Mouse (Mus musculus): ENCODE results near the gene Kif6.

Kif6 gene

DNA sequence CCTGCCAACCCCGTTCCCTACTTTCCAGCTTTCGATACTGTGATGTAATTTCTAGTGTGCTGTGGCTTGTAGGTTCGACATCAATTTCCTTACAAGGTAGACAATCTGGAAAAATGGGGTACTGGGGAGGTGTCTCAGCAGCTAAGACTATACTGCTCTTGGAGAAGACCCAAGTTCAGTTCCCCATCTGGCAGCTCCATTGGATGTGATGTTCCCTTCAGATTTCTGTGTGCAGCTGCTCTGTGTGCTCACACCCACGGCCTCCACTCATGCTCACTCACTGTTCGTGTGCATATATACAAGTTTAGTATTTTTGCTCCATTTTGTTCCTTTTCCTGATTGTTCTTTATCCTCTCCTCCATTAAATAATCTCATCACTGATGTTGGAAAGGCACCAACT is 51.8 kb downstream of the Kif6 start:
- DNase-seq (ENCODE audit: low spot score in 2 of 2): no peak

DNA sequence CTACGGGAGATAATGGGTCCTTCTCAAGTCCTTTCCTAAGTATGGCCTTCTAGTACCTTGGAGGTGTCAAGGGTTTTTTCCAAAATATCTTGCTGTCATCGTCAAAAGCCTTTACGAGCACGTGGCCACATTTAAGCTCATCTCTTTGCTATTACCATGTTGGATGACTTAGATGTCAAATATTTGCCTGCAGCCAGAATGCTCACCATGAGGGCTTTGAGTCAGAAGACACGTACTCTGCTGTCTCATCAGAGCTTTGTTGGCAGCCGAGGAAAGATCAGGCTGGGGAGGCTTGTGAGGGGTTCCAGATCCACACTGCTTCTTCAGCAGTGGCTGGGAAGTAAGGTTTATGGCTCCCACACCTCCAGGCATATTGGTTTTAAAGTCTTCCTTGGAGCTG is 53.4 kb downstream of the Kif6 start:
- no peak for DNase-seq (ENCODE audit: low spot score in 2 of 2)

DNA sequence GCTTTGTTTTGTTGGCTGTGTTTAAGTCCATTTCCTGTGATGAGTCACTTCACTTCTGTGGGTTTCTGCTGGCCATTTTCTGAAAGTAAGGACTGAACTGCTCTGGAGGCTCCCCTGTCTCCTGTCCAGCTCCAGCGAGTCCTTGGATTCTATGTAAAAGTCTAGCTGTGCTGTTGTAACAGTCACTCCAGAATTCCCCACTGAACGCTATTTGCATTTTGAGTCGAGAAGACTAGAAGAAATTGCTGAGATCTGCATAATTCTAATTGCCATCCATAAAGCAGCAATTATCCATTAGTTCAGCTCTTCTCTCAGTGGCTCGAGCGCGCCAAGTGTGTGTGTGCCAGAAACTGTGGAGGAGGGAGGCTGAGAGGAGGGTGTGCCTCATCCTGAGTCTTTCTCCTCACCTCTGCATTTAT is 57.0 kb downstream of the Kif6 start:
- DNase-seq (ENCODE audit: low spot score in 2 of 2): no peak

DNA sequence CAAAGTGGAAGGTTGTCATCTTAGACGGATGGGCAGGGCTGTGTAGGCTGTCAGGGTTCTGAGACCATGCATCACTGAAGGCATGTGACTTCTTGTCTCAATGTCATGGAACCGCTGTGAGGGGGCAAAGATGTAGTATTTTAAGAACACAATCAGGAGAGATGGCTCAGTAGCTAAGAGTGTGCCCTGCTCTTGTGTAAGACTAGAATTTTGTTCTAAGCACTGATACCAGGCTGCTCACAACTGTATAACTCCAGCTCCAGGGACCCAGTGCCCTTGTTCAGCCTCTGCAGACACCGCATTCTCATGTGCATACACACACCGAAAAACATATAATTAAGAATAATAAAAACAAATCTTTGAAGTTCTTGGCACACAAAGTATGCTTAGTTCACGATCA is 57.5 kb downstream of the Kif6 start:
- DNase-seq (ENCODE audit: low spot score in 2 of 2): no peak

DNA sequence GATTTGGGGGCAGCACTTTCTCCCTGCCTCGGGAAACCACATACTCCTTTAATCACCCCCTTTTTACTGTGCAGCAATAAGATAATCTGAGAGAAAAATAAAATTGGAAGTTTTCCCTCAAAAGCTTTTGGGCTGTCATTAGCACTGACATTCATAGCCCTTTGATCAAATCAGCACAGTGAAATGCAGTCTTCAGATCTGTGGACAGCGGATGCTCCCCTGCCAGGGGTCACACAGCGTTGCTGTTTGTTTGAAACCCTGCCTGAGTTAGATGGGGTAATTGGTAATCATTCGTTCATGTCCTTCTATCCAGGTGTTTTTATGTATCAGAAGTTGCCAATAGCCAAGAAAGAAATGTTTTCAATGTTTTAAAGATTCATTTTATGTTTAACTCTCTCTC is 60.7 kb downstream of the Kif6 start:
- DNase-seq (ENCODE audit: low spot score in 2 of 2): no peak

DNA sequence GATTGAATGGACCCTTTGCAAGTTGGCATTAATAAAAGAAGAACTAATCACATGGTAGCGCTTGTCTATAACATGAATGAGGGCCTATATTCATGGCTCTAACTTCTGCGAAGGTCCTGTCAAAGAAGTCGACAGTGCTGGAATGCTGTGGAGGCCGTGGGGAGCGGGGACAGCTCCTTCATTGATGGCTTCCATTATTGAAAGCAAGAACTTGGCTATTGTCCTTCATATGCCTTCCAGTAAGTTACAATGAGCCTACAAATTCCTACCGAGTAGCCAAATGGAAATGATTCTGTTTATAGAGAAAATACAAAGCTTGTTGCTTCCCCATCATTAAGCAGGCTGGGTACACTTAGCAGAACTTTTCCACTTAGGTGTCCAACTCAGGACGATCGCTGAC is 66.5 kb downstream of the Kif6 start:
- DNase-seq (ENCODE audit: low spot score in 2 of 2): no peak

DNA sequence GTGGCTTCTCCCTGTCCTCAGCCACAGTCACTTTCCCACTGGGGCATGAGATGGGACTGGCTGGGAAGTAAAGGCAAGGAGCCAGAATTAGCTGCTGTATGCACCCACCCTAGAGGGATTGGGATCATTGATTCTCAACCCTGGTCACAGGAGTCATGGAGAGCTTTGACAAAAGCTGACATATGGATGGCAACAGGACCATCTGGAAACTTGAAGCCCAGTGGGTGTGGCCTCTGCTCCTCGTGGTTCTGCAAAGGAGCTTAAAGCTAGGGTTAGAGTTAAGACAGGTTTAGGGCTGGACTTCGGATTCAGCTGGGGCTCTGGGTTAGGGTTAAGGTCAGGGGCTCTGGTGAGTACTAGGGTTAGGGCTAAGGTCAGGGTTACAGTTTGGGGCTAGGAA is 69.2 kb downstream of the Kif6 start:
- no peak for DNase-seq (ENCODE audit: low spot score in 2 of 2)

DNA sequence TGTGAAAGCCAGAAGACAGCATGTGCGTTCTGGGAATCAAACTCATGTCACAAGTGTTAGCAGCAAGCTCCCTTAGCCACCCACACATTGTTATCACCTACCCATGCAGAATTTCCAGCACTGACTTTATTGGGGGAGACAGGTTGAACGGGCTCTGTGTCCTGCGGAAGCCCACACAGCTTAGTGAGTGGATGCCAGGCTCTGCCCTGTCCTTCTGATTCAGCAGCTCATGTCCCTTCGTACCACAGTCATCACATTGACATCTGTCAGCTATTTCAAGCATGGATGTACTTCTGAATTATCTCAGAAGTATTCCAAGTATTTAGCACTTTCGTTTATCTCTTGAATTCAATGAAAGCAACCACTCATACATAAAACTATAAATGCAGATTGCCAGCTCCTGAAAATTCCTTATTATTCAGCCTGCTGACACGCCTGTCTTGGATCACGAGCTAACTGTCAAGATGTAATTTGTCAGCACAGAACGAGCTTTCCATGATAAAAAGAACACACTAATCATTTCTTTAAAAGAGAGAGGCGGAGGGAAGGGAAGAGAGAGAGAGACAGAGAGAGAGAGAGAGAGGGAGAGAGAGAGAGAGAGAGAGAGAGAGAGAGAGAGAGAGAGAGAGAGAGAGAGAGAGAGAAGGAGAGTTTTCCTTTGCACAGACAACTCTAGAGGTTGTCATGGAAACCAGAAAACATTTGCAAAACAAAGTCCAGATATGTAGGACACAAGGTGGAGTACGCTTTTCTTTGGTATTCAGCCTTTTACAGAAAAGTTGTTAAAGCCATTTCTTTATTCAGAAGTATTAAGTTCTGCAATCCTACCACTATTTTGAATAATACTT is 75.9 kb downstream of the Kif6 start:
- DNase-seq (ENCODE audit: low spot score in 2 of 2): no peak

DNA sequence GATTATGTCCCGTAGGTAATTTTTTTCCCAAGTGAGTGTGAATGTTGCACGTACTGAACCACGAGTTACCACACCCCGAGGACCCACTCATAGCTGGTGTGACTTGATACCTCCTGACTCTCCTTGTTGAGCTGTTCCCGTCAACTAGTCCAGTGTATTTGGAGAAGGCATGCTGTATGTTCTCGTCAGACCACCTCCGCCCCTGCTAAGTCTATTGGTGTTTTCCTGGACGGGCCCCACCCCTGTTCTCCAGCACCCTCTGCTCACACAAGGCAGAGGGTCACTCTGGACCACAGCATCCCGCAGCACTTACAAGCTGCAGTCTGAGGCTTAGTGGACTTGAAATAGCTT is 76.5 kb downstream of the Kif6 start:
- no peak for DNase-seq (ENCODE audit: low spot score in 2 of 2)

DNA sequence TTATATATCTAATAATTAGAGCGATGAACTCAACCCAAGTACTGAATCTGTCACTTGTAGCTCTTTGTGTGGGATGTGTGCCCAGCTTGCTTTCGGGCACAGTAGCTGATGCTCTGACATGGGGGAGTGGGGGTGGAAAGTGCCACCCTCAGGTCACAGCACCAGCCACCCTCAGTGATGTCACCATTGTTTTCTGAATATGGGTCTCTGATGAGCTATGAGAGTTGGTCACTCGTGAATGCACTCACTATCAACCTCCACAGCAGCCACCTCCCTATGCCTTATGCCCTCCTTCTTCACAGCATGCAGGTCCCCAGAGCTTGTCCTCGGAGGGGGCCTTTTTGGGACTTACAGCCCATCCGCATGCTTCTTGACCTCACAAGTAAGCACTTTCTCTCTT is 78.3 kb downstream of the Kif6 start:
- no peak for DNase-seq (ENCODE audit: low spot score in 2 of 2)

DNA sequence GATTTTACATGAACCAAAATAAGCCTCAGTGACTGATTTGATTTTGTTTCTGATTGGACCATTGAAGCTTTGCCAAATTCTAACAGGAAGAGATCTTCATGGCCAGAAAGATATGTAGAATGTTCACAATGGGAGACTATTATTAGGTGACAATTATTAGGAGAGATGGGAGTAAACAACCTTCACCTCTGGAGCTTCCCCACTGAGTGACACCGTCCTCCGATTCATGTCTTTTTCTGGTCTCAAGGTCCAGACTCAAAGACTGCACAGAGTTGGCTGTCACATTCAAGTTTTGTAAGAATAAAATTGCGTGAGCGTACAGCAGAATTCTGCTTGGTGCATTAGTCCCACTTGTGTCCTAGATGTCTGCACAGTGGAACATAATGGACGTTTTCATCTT is 82.3 kb downstream of the Kif6 start:
- no peak for DNase-seq (ENCODE audit: low spot score in 2 of 2)

DNA sequence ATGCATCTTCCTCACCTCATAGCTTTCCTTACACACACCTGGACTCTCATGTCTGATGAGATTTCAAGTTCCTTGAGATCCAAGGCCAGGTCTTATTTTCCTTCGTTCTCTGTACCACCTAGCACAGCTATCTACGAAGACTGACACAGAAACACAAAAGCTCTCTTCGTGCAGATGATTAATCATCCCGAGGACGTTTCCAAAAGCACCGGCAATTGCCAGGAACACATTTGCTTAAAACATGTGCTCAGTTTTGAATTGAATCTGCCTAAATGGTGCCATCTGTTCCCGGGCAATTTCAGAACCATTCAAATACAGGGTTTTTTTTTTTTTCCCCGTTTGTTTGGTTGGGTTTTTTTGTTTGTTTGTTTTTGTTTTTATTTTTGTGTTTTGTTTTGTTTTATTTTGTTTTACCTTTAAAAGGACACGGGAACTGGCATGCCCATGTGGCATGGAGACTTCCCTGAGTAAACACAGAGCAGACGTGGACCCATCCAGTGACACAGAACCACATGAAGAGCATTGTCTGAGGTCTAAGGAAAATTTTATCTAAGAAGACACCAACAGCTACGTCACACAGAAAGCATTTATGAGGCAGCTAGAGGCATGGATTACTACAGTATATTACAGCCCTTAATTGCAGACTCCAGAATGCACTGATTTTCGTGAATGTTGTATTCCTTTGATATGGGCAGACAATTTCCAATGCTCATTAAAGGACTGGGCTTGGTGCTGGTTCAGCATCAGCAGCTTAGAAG is 88.7 kb downstream of the Kif6 start:
- peak in 1 of 2 experiments; percentile 12 for DNase-seq (ENCODE audit: low spot score in 2 of 2)

DNA sequence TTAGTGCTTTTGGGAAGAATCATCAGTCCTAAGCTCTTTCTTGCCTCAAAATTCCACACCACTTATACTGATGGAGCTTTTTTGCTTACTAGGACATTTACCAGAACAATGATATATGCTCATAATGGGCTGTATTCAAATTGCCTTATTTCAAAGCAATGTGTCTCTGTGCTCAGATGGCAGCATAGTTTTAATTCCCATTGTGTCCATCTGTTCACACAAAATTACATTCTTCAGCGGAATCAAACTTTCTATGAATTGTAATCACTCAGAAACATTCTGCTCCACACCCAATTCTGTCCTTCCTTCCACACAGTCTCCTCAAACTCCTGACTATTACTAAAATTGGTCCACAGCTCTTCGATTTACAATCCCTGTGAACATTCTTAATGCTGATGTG is 94.3 kb downstream of the Kif6 start:
- no peak for DNase-seq (ENCODE audit: low spot score in 2 of 2)

DNA sequence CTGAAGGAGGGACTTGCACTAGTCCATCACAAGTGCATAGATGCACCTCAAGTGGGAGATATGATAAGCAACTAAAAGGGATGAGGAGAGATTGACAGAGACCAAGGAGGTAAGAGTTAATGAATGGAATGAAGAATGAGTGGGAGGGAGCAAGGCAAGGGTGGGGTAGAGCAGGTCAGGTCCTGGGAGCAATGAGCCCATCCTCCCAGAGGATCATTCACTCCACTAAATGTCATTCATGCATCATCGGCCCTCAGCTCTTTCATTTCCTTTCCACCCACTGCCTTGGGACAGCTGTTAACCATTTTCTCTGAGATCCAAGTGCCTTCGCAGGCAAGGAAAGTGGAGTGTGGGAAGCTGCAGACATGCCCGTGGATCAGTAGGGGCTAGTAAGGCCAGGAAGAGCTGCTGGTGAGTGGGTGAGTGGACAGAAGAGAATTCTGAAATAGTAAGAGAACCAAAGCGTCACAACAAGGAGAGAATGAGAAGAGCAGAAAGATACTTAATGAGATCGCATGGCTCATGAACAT is 95.2 kb downstream of the Kif6 start:
- no peak for DNase-seq (ENCODE audit: low spot score in 2 of 2)

DNA sequence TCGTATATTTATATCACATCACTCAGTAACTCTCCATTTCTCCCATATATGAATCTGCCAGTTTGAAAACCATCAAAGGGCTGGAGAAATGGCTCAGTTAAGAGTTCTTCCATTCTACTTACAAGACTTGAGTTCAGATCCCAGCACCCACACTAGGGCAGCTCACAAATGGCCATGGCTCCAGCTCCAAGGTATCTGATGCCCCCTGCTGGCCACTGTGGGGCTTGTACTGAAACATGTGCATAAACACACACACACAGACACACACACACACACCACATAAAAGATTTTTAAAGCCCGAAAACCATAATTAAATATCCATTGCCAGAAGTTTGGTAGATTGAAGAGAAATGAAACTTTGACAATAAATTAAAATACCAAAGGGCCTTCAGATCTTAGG is 111.3 kb downstream of the Kif6 start:
- DNase-seq (ENCODE audit: low spot score in 2 of 2): no peak

DNA sequence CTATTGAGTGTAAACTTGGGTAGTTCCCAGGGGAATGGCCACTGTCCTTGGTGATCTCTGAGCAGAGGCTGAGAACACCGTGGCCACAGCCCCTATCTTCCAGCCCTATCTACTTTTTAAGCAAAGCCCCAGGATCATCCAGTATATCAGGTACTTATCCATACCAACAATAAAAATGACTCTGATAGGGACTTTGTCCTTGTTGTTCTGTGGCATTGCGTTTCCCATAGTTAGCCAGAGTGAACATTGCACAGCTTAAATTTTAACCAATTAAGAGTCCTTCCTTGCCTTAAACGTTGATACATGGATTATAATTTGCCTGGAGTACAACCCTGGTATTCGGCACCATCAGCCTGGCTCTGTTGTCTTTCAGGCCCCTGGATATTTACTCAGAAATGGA is 112.0 kb downstream of the Kif6 start:
- DNase-seq (ENCODE audit: low spot score in 2 of 2): no peak

DNA sequence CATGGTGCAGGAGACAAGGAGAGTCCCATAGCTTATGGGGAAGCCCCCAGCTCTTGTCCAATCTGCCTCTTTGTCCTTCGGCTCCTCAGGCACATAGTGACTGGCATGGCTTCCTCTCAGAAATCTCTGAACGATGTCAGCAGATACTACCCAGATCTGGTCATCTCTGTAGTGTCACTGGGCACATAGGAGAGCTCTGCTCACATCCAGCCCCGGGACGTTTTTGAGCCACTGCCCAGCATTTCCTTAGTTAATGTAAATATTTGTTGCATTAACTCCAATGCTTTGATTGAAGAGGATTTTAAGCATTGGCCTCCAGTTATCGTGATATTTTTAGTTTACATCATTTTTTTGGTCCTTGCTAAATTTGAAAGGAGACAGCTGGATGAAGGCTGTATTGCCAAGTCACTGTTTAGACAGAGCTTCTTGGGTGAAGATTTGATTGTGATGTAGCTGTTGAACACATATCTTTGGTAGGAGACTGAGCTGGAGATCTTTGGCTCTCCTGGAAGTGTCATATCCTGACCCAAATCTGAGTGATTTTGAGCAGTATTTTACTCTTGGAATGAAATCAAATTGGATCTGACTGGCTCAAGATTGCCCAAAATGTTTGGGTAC is 112.6 kb downstream of the Kif6 start:
- DNase-seq (ENCODE audit: low spot score in 2 of 2): no peak

DNA sequence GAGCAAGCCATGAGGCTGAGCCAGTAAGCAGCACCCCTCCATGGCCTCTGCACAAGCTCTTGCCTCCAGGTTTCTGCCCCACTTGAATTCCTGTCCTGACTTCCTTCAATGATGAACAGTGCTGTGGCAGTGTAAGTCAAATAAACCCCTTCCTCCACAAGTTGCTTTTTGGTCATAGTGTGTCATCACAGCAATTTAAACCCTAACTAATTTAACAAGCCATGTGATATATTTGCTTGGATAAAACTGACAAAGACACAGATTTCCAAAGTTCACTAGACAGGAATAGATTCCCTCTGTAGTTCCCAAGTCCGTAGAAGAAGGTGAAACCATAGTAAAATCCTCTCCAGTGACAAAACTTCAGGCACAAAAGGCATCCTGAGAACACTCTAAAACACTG is 114.9 kb downstream of the Kif6 start:
- no peak for DNase-seq (ENCODE audit: low spot score in 2 of 2)

DNA sequence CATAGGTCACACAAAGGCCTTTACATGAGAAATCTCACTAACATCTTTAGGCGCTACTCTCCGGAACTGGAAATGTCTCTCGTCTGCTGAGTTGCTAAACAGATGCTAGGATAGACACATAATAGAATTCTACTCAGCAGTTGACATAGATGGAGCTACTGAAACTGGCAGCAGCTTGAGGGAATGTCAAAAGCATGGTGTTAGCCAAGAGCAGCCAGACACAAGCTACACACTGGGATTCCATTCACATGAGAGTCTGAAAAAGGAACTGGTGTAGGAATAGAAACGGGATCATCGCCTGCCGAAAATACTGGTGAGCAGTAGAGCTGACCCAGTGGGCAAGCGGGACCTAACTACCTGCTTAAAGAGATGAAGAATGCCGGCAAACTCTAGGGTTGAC is 117.8 kb downstream of the Kif6 start:
- DNase-seq (ENCODE audit: low spot score in 2 of 2): no peak

DNA sequence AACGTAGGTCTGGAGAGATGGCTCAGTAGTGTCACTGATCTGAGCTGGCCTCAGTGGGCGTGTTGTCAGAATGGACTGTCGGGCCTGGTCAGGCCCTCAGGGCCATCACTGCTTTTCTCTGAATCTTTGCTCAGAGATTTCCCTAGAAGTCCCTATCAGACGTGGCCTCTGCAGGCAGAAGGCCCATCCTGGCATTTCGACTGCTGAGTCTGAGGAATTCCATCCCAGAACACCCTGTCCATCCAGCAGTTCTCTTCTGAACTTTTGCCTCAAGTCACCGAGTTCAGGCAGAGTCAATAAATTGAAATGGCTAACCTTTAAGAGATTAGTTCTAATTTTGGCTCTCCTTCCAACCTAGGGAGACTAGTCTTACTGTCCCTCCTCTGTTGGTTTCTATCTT is 119.1 kb downstream of the Kif6 start:
- DNase-seq (ENCODE audit: low spot score in 2 of 2): no peak

DNA sequence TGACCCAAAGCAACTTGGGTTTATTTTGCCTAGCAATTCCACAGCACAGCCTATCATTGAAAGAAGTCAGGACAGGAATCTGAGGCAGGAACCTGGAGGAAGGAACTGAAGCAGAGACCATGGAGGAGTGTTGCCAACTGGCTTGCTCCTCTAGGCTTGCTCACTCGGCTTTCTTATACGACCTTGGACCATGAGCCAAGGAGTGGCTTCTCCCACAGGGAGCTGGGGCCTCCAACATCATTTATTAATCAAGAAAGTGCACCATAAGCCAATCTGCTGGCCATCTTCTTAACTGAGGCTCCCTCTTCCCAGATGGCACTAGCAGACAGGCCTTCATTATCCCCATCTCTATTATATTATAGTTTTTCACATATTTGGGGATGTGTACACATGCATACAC is 119.8 kb downstream of the Kif6 start:
- no peak for DNase-seq (ENCODE audit: low spot score in 2 of 2)

DNA sequence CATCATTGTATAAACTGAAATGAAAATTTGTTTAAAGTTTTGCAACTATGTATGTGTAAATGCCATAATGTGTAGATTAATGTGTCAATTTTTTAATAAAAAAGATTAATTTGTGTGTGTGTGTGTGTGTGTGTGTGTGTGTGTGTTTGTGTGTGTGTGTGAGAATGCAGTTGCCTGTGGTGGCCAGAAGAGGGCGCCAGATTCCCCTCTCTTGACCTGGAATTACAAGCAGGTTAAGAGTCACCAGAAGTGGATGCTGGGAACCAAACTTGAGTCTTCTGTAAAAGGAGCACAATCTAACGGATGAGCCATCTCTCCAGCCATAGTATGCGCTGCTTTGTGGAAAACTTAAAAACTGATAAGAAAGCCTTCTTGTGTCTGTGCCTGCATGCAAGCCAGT is 121.4 kb downstream of the Kif6 start:
- no peak for DNase-seq (ENCODE audit: low spot score in 2 of 2)
